Mouse (Mus musculus): ENCODE measurements around the gene Kncn.

The Kncn gene

GRCm38 (mm10) chr4:115884022-115884421 is at the start of gene Kncn:
Gene Kncn, plus strand, starts transcription at chr4:115884400.
- no peak for DNase-seq (ENCODE audit: low spot score)

DNA sequence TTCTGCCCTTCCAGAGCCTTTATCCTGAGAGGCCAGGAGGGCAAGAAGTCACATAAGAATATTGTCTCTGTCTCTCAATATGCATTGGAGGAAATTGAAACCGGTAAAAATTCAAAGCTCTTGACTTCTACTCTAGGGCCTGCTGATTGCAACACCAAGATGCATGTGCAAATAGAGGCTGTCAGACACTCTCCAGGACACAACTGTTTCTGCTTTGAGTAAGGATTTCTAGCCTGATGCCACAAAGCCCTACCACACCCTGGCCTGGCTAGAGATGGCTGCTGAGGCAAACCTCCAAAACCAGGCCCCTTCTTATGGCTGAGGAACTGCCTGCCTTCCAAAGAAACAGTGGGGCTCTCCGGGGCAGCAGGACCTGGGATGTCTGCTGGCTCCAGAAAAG is 48.6 kb upstream of the Kncn start:
- DNase-seq (ENCODE audit: low spot score) = no peak

- no peak for DNase-seq (ENCODE audit: low spot score)
These were observed 46.0 kb upstream of the Kncn start for GRCm38 (mm10) chr4:115838196-115838595.

GRCm38 (mm10) chr4:115838696-115839641 is 45.2 kb upstream of the Kncn start, which contains the start of gene Mknk1:
Gene Mknk1, plus strand, starts transcription at chr4:115839198.
- DNase-seq (ENCODE audit: low spot score) = peak; percentile 94

DNA sequence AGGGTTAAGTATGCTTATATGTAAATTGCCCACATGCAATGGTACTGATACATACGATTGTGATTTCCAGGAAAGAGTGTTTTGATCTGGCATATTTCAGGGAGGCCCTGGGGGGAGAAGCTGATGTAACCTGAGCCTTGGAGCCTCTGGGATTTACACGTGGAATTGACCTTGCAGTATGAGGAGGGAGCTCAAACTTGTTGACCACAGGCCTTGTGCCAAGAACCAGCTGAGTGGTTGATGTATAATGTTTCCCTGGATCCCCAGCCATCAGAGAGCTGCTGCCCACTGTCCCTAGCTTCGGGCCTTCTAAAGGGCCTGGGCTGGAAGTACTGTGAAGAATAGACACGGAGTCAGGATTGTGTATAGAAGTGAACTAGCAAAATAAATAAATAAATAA is 44.2 kb upstream of the Kncn start:
- DNase-seq (ENCODE audit: low spot score) = no peak

GRCm38 (mm10) chr4:115840842-115841241 is 43.4 kb upstream of the Kncn start:
- no peak for DNase-seq (ENCODE audit: low spot score)

- DNase-seq (ENCODE audit: low spot score) = no peak
These were observed 37.5 kb upstream of the Kncn start for GRCm38 (mm10) chr4:115846656-115847055.

DNA sequence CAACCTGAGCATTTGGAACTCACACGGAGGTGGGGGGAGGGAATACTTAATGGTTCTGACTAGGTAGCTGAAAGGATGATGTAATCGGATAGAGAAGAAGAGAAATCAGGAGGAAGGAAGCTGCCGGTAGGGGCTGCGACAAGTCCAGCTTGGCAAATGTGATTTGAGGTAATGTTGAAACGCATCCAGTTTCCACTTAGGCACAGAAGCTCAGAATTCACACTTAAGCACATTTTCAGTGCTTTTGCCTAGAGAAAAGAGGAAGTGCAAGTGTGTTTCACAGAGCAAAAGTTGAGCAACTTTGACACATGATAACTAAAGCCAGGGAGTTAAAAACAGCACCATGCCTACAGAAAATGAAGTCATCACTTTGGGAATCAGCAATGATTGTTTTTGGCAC is 36.8 kb upstream of the Kncn start:
- no peak for DNase-seq (ENCODE audit: low spot score)

DNA sequence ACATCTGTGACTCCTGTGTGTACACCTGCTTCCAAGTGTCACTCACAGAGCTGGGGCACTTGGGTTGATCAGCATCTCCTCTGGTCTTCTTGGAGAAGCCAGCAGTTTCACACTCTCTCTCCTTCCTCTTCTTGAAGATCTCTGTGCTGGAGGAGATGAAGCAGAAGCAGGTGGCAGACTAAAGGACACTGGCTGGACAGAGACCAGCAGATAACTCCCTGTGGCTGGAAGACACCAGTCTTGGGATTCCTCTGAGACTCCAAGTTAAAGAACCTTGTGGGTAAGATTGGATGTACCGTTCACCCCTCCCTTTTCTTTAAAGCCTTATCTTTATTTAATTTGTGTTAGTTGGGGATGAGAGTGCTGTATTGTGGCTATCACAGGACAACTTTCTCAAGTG is 36.1 kb upstream of the Kncn start:
- no peak for DNase-seq (ENCODE audit: low spot score)

- DNase-seq (ENCODE audit: low spot score) = no peak
These were observed 35.1 kb upstream of the Kncn start for GRCm38 (mm10) chr4:115848990-115849677.

GRCm38 (mm10) chr4:115850111-115850510 is 34.1 kb upstream of the Kncn start:
- no peak for DNase-seq (ENCODE audit: low spot score)

DNA sequence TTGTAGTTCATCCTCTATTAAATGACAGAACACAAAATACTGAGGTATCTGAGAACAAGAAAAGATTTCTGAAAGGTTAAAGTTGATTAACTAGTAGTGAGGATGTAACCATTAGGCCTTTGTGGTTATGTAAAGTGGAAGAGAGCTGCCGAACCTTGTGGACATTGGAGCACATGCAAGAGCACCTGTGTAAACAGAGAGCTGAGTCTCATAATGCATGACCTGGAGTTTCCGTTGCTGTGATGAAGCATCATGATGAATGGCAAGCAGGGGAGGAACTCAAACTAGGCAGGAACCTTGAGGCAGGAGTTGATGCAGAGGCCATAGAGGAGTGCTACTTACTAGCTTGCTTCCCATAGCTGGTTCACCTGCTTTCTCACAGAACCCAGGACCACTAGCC is 33.6 kb upstream of the Kncn start:
- no peak for DNase-seq (ENCODE audit: low spot score)

GRCm38 (mm10) chr4:115851569-115851968 is 32.6 kb upstream of the Kncn start:
- DNase-seq (ENCODE audit: low spot score) = no peak

GRCm38 (mm10) chr4:115855100-115855499 is 29.1 kb upstream of the Kncn start:
- no peak for DNase-seq (ENCODE audit: low spot score)

- no peak for DNase-seq (ENCODE audit: low spot score)
These were observed 28.6 kb upstream of the Kncn start for GRCm38 (mm10) chr4:115855609-115856008.

GRCm38 (mm10) chr4:115856282-115856681 is 27.9 kb upstream of the Kncn start:
- no peak for DNase-seq (ENCODE audit: low spot score)

GRCm38 (mm10) chr4:115857293-115857883 is 26.8 kb upstream of the Kncn start:
- no peak for DNase-seq (ENCODE audit: low spot score)

GRCm38 (mm10) chr4:115863352-115863751 is 20.8 kb upstream of the Kncn start:
- no peak for DNase-seq (ENCODE audit: low spot score)

GRCm38 (mm10) chr4:115863880-115864279 is 20.3 kb upstream of the Kncn start:
- DNase-seq (ENCODE audit: low spot score) = no peak

DNA sequence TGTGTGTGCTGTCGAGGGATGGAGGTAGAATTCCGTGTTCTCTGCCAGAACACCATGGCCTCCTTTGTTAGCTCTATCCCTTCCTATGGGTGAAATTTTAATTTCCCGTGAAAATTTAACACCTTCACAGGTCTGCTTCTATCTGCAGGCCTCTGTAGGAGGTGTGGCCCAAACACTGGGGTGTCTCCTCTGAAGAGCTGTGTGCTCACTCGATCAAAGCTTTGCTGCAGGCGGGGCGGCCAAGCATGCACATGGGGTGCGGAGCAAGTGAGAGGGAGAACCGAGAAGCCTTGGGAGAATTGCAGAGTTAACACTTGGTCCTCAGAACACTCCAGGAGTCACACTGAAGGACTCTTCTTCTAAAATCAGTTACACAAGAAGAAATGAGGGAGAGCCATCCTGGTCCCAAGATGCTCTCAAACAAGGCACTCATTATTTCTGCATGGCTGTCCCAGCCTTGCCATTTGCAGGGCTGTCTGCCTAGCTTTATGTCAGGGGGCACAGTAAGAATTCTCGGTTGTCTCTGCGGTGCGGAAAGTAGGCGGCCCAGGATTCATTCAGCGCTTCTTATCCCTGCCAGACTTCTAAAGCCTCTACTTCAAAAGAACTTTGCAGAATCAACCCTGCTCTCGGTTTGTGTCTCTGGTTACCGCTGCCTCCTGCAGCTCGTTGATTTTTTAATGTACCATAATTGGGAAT is 14.5 kb upstream of the Kncn start:
- no peak for DNase-seq (ENCODE audit: low spot score)

- no peak for DNase-seq (ENCODE audit: low spot score)
These were observed 11.0 kb upstream of the Kncn start for GRCm38 (mm10) chr4:115873231-115873630.

DNA sequence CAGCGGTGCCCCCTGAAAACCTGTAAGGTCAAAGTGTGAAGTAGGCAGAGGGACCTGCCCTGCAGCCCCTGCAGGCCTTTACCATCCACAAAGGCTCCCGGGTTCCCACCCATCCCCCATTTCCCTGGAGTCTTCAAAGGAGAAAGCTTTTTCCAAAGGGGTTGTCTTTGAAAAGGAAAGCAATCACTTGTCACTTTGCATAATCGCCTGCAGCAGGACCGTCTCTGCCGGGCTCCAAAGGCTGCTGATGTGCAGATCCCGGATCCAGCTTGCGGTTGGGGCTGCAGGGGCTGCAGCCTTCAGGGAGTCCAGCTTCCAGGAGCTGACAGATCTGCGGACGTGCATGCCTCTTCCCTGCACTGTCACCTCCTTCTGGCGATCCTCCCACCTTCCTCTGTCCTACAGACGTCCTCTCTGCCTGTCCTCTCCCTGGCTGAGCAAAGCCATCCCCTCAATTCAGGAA is 6.0 kb upstream of the Kncn start:
- no peak for DNase-seq (ENCODE audit: low spot score)

Data from T-cell, adult 2 months (primary cell).